Mouse (Mus musculus): ENCODE results near the gene Ifnl2.

Ifnl2 gene

GRCm38 (mm10) chr7:28490410-28490809 is 19.8 kb downstream of the Ifnl2 start:
- DNase-seq = peak; percentile 76

GRCm38 (mm10) chr7:28488030-28488491 is 22.2 kb downstream of the Ifnl2 start:
- peak; percentile 42 for DNase-seq

GRCm38 (mm10) chr7:28484192-28484591 is 26.1 kb downstream of the Ifnl2 start:
- DNase-seq = no peak

- DNase-seq = no peak
These were observed 27.4 kb downstream of the Ifnl2 start for GRCm38 (mm10) chr7:28482854-28483253.

- DNase-seq = peak; percentile 42
These were observed 31.4 kb downstream of the Ifnl2 start for GRCm38 (mm10) chr7:28478854-28479253.

GRCm38 (mm10) chr7:28477363-28477762 is 32.9 kb downstream of the Ifnl2 start:
- no peak for DNase-seq

- DNase-seq = no peak
These were observed 34.1 kb downstream of the Ifnl2 start for GRCm38 (mm10) chr7:28476191-28476590.

GRCm38 (mm10) chr7:28467213-28467751 is 43.0 kb downstream of the Ifnl2 start:
- DNase-seq = peak; percentile 85

GRCm38 (mm10) chr7:28466721-28467212 is 43.5 kb downstream of the Ifnl2 start:
- DNase-seq = peak; percentile 39

- peak; percentile 56 for DNase-seq
These were observed 45.6 kb downstream of the Ifnl2 start for GRCm38 (mm10) chr7:28464416-28465212.

- no peak for DNase-seq
These were observed 47.5 kb downstream of the Ifnl2 start for GRCm38 (mm10) chr7:28462769-28463168.

- DNase-seq = no peak
These were observed 49.9 kb downstream of the Ifnl2 start for GRCm38 (mm10) chr7:28460361-28460760.

All from embryo, embryonic 11 days (tissue).